Mouse (Mus musculus): ENCODE measurements at regions not wholly inside any gene's neighbourhood (a gene's known extent, or its start where the extent isn't known, plus 50 kb on each side); places are given as distances from the start of the nearest gene placed in this dataset.

- Histone ChIP-seq H3K4me3 (ENCODE audit: insufficient read depth, low read depth, low read length) (no peak overlapping the region), H3K27ac (ENCODE audit: insufficient read depth, low read depth, low read length) (no peak overlapping the region), H3K4me1 (ENCODE audit: control insufficient read depth, insufficient read depth, low read length) (no peaks in the 10 kb centered on the region)
- 76% methylated on average over 4 of the region's 4 CpGs for WGBS
- no peak for TF ChIP-seq CTCF (IDR thresholded peaks at IDR 0.05; ENCODE audit: insufficient read depth, low read depth, low read length)
- TF ChIP-seq POLR2A (IDR thresholded peaks at IDR 0.05; ENCODE audit: insufficient read depth, low read depth, low read length): no peak
Observed at GRCm38 (mm10) chr11:38069635-38070034, 833.9 kb upstream of the Tenm2 start.

DNA sequence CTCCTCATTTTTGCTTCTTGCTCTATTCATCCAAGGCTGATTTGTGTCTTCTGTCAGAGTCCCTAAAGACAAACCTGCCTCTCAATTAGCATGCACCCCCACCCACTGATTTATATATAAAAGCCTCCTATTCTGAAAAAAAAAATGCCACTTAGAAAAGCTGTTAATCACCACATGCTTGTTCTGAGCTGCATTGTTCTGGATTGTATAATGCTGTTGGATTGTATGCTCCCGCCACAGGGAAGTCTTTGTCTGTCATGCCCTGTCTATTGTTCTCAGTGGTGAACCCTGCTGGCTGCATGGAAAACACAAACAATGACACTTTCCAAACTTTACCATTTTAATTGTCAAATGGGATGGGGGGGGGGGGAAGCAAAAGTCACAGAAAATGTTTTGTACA lies 831.9 kb upstream of the Tenm2 start:
- Histone ChIP-seq H3K27ac (ENCODE audit: insufficient read depth, low read depth, low read length) (no peak overlapping the region), H3K4me3 (ENCODE audit: insufficient read depth, low read depth, low read length) (no peak overlapping the region), H3K4me1 (ENCODE audit: control insufficient read depth, insufficient read depth, low read length) (no peaks in the 10 kb centered on the region)
- TF ChIP-seq POLR2A (IDR thresholded peaks at IDR 0.05; ENCODE audit: insufficient read depth, low read depth, low read length): no peak
- no peak for TF ChIP-seq CTCF (IDR thresholded peaks at IDR 0.05; ENCODE audit: insufficient read depth, low read depth, low read length)
- WGBS: 19% methylated on average over 1 of the region's 1 CpGs

DNA sequence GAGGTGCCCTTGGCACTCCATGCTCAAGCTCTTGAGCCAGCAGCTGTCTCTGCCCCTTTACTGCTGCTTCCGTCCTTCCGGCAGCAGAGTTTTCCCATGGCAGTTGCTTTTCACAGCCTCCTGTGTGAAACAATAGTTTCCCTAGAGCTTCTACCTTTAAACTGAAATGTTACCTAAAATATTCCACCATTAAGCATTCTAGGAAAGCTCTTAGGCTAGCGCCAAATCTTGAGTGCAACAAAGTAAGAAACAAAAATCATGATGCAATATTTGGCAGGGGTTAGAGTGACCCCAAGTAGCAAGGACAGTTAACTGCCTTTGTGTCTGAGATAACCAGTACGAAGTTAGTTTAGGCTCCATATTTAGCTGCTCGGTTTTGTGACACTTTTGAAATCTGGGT lies 830.3 kb upstream of the Tenm2 start:
- TF ChIP-seq POLR2A (IDR thresholded peaks at IDR 0.05; ENCODE audit: insufficient read depth, low read depth, low read length) (no peak), CTCF (IDR thresholded peaks at IDR 0.05; ENCODE audit: insufficient read depth, low read depth, low read length) (no peak)
- H3K4me1 ChIP-seq (ENCODE audit: control insufficient read depth, insufficient read depth, low read length): no peaks in the 10 kb centered on the region
- no peak overlapping the region for H3K27ac ChIP-seq (ENCODE audit: insufficient read depth, low read depth, low read length)
- 80% methylated on average over 5 of the region's 5 CpGs for WGBS
- H3K4me3 ChIP-seq (ENCODE audit: insufficient read depth, low read depth, low read length): no peak overlapping the region

- TF ChIP-seq POLR2A (IDR thresholded peaks at IDR 0.05; ENCODE audit: insufficient read depth, low read depth, low read length) (no peak), CTCF (IDR thresholded peaks at IDR 0.05; ENCODE audit: insufficient read depth, low read depth, low read length) (no peak)
- H3K4me3 ChIP-seq (ENCODE audit: insufficient read depth, low read depth, low read length): no peak overlapping the region
- H3K27ac ChIP-seq (ENCODE audit: insufficient read depth, low read depth, low read length): no peak overlapping the region
- WGBS: 73% methylated on average over 2 of the region's 2 CpGs
- no peaks in the 10 kb centered on the region for H3K4me1 ChIP-seq (ENCODE audit: control insufficient read depth, insufficient read depth, low read length)
Observed at GRCm38 (mm10) chr11:38060105-38060504, 824.3 kb upstream of the Tenm2 start.

- Histone ChIP-seq H3K27ac (ENCODE audit: insufficient read depth, low read depth, low read length) (no peak overlapping the region), H3K4me3 (ENCODE audit: insufficient read depth, low read depth, low read length) (no peak overlapping the region), H3K4me1 (ENCODE audit: control insufficient read depth, insufficient read depth, low read length) (no peaks in the 10 kb centered on the region)
- TF ChIP-seq CTCF (IDR thresholded peaks at IDR 0.05; ENCODE audit: insufficient read depth, low read depth, low read length) (no peak), POLR2A (IDR thresholded peaks at IDR 0.05; ENCODE audit: insufficient read depth, low read depth, low read length) (no peak)
- WGBS: 81% methylated on average over 2 of the region's 2 CpGs
Observed at GRCm38 (mm10) chr11:38058896-38059295, 823.1 kb upstream of the Tenm2 start.

DNA sequence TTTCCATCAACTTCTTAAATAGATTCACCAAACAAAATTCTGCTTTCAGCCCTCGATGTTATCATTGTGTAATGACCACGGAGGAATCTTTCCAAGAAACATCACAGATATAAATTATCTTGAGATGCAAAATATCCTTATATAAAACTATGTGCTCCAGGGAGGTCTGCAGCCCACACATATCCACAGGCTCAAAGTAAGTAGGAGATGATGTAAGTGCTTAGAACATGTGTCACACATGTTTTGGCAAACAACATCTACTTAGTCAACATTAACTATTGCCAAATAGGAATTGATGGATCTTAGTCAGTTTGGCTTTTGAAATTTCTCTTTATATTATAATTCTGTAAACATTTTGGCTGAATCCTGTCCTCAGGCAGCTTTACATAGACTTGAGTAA lies 800.8 kb upstream of the Tenm2 start:
- no peaks in the 10 kb centered on the region for H3K4me1 ChIP-seq (ENCODE audit: control insufficient read depth, insufficient read depth, low read length)
- H3K4me3 ChIP-seq (ENCODE audit: insufficient read depth, low read depth, low read length): no peak overlapping the region
- no peak for TF ChIP-seq POLR2A (IDR thresholded peaks at IDR 0.05; ENCODE audit: insufficient read depth, low read depth, low read length)
- TF ChIP-seq CTCF (IDR thresholded peaks at IDR 0.05; ENCODE audit: insufficient read depth, low read depth, low read length): no peak
- WGBS: 89% methylated on average over 2 of the region's 2 CpGs
- no peak overlapping the region for H3K27ac ChIP-seq (ENCODE audit: insufficient read depth, low read depth, low read length)

- no peaks in the 10 kb centered on the region for H3K4me1 ChIP-seq (ENCODE audit: control insufficient read depth, insufficient read depth, low read length)
- no peak for TF ChIP-seq POLR2A (IDR thresholded peaks at IDR 0.05; ENCODE audit: insufficient read depth, low read depth, low read length)
- no peak for TF ChIP-seq CTCF (IDR thresholded peaks at IDR 0.05; ENCODE audit: insufficient read depth, low read depth, low read length)
- 73% methylated on average over 2 of the region's 2 CpGs for WGBS
- no peak overlapping the region for H3K27ac ChIP-seq (ENCODE audit: insufficient read depth, low read depth, low read length)
- no peak overlapping the region for H3K4me3 ChIP-seq (ENCODE audit: insufficient read depth, low read depth, low read length)
Observed at GRCm38 (mm10) chr11:38034526-38035286, 798.9 kb upstream of the Tenm2 start.

DNA sequence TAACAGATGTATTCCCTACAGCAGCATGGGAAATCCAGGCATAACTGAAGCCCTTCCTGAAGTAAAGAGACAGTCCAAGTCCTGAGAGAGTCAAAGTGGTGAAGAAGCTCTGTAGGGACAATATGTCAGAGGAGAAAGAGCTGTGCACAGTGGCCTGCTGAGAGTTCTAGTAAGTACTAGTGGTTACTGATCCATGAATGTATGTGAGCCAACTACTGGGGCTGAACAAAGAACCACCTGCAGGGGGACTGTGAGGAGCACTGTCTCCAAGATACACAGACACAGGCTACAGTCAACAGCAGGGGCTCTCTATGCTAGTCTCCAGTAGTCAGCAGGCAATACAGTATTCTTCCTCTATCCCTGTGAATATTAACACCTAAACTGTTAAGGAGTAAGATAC lies 785.9 kb upstream of the Tenm2 start:
- TF ChIP-seq CTCF (IDR thresholded peaks at IDR 0.05; ENCODE audit: insufficient read depth, low read depth, low read length): no peak
- no peak for TF ChIP-seq POLR2A (IDR thresholded peaks at IDR 0.05; ENCODE audit: insufficient read depth, low read depth, low read length)
- no peak overlapping the region for H3K27ac ChIP-seq (ENCODE audit: insufficient read depth, low read depth, low read length)
- H3K4me1 ChIP-seq (ENCODE audit: control insufficient read depth, insufficient read depth, low read length): no peaks in the 10 kb centered on the region

GRCm38 (mm10) chr11:37978131-37978530 lies 742.4 kb upstream of the Tenm2 start:
- no peak overlapping the region for H3K27ac ChIP-seq (ENCODE audit: insufficient read depth, low read depth, low read length)
- no peak overlapping the region for H3K4me3 ChIP-seq (ENCODE audit: insufficient read depth, low read depth, low read length)
- 95% methylated on average over 2 of the region's 2 CpGs for WGBS
- no peaks in the 10 kb centered on the region for H3K4me1 ChIP-seq (ENCODE audit: control insufficient read depth, insufficient read depth, low read length)
- TF ChIP-seq POLR2A (IDR thresholded peaks at IDR 0.05; ENCODE audit: insufficient read depth, low read depth, low read length) (no peak), CTCF (IDR thresholded peaks at IDR 0.05; ENCODE audit: insufficient read depth, low read depth, low read length) (no peak)

More for the DNA sequence above, 785.9 kb upstream of the Tenm2 start:
- H3K4me3 ChIP-seq (ENCODE audit: insufficient read depth, low read depth, low read length): no peak overlapping the region

All from olfactory bulb, adult 2 months (tissue).